Mouse (Mus musculus): ENCODE measurements at regions not wholly inside any gene's neighbourhood (a gene's known extent, or its start where the extent isn't known, plus 50 kb on each side); places are given as distances from the start of the nearest gene placed in this dataset.

DNA sequence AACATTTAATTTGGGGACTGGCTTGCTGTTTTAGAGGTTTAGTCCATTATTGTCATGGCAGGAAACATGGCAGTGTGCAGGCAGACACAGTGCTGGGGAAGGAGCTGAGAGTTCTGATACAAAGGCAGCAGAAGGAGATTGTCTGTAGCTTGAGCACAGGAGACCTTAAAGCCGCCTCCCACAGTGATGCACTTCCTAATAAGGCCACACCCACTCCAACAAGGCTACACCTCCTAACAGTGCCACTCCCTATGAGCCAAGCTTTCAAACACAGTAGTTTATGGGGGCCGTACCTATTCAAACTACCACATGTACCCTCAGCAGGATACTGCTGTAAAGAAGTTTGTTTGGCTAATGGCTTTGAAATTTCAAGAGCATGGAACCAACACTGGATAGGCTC lies 113.3 kb upstream of the Zfp217 start:
- ATAC-seq (replicated peaks; ENCODE audit: insufficient number of reproducible peaks, low FRiP score, low TSS enrichment, poor library complexity, severe bottlenecking) = no peak

DNA sequence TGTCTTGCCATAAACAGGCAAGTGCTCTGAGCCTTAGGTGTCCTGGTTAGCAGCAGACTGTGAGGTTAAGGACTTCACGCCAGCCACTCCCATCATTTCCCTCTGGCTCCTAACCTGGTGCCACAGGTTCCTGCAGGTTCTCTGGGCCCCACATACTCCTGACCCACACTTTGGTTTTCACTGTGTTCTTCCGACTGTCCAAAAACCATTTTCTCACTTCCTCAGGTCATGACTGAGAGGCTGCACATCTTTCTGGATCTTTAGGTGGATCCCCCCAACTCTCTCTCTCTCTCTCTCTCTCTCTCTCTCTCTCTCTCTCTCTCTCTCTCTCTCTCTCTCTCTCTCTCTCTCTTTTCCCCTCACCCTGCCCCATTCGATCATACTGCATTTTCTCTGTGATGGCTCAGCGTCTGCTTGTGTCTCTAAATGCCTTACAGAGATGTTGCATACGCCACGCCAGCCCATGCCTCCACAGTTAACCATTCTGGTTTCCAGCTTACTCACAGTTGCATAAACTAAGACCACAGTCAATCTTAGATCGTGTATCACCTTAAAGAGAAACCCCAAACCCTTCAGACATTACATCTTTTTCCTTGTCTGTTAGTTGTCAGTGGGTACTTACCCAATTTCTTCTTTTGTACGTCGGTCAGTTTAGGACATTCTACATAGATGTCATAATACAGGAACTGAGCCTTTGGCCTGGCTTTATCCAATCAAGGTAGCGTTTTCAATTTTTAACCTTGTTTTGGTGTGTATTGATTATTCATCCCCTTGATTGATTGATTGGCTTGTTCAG lies 112.0 kb upstream of the Zfp217 start:
- no peak for ATAC-seq (replicated peaks; ENCODE audit: insufficient number of reproducible peaks, low FRiP score, low TSS enrichment, poor library complexity, severe bottlenecking)

DNA sequence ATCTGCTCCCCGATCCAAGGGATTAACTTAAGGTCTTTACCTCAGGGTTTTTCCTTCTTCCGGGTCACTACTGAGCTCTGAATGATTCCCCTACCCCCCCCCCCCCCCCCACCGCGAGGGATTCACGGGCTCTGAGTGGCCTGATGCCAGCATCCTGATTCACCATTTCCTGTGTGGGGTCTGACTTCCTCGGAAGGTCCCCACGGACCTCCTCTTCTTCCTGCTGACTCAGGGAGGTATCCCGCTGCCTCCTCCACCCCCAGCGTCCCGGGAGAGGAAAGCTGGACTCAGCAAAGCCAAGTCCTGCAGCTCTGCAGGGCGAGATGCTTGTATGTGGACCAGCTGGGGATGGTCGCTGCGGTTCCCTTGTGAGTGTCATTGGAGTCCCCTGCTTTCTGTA lies 110.5 kb upstream of the Zfp217 start:
- no peak for ATAC-seq (replicated peaks; ENCODE audit: insufficient number of reproducible peaks, low FRiP score, low TSS enrichment, poor library complexity, severe bottlenecking)

DNA sequence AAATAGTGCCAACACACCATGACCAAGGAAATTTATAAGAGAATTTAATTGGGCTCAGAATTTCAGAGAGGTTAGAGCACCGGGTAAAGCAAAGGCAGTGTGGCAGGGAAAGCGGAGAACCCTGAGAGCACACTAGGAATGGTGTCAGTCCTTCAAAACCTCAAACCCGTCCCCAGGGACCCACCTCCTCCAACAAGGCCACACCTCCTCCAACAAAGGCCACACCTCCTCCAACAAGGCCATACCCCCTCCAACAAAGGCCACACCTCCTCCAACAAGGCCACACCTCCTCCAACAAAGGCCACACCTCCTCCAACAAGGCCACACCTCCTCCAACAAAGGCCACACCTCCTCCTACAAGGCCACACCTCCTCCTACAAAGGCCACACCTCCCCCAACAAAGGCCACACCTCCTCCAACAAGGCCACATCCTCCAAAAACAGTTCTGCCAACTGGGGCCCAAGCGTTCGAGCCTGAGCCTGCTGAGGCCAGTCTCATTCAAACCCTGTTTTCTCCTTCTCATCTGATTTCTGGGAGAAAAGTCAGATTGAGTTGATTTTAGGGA lies 109.8 kb upstream of the Zfp217 start:
- no peak for ATAC-seq (replicated peaks; ENCODE audit: insufficient number of reproducible peaks, low FRiP score, low TSS enrichment, poor library complexity, severe bottlenecking)

GRCm38 (mm10) chr2:170255997-170256396 lies 108.1 kb upstream of the Zfp217 start:
- no peak for ATAC-seq (replicated peaks; ENCODE audit: insufficient number of reproducible peaks, low FRiP score, low TSS enrichment, poor library complexity, severe bottlenecking)

DNA sequence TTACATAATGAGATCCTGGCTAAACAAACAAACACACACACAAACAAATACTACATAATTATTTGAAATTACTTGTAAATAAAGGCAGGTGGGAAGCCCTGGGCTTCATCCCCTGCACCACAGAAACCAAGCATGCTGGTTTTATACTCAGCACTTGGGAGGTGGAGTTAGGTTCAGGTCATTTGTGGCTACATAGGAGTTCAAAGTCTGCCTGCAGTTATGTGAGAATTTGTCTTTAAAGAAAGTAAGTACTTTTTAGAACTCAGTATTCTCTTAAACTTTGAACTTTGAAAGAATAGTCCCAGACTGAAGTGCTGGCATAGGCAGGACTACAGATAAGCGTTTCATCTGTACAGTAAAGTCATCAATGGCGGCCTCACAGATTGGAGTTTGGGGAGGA lies 107.6 kb upstream of the Zfp217 start:
- ATAC-seq (replicated peaks; ENCODE audit: insufficient number of reproducible peaks, low FRiP score, low TSS enrichment, poor library complexity, severe bottlenecking) = no peak

DNA sequence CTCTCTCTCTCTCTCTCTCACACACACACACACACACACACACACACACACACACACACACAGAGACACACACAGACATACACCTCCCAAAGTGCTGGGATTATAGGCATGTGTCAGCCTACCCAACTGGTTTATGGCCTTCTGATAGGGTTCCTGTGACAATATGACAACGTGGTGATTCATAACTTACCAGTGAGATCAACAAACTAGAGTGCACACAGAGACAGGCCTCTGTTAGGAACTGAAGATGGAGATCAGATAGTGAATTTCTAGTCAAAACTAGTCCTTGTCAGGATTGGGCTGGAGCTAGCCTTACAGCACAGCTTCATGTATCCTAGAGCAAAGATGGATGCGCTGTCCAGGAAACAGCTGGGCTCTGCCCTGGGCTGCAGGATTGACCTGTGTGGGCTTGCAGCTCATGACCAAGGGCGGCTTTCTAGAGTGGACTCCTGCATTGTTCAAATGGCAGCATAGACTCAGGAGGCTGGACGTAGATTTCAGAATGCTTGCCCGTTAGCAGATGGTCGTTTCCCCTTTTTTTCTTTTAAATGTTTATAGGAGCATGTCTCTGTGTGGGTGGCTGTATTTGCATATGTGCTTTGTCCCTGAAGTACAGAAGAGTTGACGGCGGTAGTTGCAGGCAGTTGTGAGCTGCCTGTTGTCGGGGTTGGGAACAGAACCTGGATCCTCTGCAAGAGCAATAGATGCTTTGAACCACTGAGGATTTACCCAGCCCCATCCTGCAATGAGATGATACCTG lies 106.0 kb upstream of the Zfp217 start:
- ATAC-seq (replicated peaks; ENCODE audit: insufficient number of reproducible peaks, low FRiP score, low TSS enrichment, poor library complexity, severe bottlenecking) = 0 out of 2 replicates have a peak, but pooled peaks have one; percentile 9

GRCm38 (mm10) chr2:170252255-170253034 lies 104.5 kb upstream of the Zfp217 start:
- ATAC-seq (replicated peaks; ENCODE audit: insufficient number of reproducible peaks, low FRiP score, low TSS enrichment, poor library complexity, severe bottlenecking) = peak; percentile 90

DNA sequence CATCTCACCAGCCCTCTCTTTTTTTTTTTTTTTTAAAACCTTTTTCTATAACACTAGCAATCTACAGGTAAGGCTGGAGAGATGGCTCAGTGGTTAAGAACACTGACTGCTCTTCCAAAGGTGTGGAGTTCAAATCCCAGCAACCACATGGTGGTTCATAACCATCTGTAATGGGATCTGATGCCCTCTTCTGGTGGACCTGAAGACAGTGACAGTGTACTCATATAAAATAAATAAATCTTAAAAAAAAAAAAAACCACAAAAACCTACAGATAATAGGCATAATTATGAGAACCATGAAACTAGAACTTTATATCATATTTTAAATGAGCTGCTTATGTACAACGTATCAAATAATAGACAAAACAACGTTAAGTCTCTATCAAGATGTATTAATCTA lies 102.8 kb upstream of the Zfp217 start:
- no peak for ATAC-seq (replicated peaks; ENCODE audit: insufficient number of reproducible peaks, low FRiP score, low TSS enrichment, poor library complexity, severe bottlenecking)

DNA sequence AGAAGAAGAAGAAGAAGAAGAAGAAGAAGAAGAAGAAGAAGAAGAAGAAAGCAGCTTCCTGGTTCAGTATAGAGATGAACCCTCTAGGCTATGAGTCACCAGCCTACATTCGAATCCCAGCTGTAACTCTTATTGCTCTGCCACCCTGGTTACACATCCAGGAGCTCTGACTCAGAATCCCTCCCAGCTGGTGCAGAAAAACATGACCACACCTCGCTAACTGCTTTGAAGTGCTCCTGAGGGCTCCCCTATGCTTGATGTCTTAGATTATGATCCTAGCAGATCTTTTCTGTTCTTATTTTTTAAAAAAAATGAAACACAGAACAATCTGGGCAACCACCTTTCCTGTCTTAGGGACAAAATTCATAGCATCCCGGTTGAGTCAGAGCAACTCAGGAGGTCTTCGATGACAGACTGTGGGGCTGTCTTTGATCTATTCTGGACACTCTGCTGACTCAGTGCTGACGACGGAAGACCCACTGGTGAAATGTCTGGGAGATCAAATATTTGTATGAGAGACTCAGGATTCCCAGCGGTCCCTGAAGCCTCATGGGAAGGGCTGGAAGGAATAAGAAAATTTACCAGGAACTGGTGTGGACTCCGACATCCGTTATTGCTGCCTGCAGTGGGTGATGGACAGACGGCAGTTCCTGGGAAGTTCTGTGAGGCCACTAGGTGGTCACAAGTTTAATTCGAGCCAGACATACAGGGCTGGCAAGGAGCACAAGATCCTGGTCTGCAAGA lies 100.0 kb upstream of the Zfp217 start:
- ATAC-seq (replicated peaks; ENCODE audit: insufficient number of reproducible peaks, low FRiP score, low TSS enrichment, poor library complexity, severe bottlenecking) = no peak

DNA sequence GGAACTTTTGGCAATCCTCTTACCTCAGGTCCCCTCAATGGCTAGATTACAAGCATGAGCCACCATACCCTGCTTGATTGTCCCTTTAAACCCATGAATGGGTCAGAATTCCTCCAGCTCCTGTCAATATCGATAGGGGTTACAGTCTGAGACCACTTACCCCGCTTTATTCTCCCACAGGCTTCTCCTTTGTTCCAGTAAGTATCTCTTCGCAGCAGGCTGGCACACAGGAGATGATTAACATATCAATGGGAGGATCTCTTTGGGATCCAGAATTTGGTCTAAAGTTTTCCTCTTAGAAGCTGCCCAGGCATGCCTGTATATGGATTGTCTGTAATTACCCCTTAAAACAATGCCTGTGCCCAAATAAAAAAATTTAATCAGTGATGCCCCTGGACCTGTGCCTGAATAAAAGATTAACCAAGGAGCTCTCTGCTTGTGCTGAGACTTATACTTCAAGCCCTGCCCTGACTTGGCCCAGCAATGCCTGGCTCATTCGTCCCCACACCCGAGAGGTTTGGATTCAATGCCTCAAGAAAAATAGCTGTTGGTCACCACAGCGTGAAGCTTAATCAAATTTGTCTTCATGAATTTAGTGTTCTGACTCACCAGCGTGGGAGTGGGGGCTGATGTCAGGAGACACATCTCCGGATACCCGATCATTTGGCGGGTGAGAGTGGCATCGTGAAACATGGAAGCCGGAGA lies 97.9 kb upstream of the Zfp217 start:
- ATAC-seq (replicated peaks; ENCODE audit: insufficient number of reproducible peaks, low FRiP score, low TSS enrichment, poor library complexity, severe bottlenecking) = no peak

- ATAC-seq (replicated peaks; ENCODE audit: insufficient number of reproducible peaks, low FRiP score, low TSS enrichment, poor library complexity, severe bottlenecking) = no peak
Observed at GRCm38 (mm10) chr2:170244108-170244507, 96.2 kb upstream of the Zfp217 start.

DNA sequence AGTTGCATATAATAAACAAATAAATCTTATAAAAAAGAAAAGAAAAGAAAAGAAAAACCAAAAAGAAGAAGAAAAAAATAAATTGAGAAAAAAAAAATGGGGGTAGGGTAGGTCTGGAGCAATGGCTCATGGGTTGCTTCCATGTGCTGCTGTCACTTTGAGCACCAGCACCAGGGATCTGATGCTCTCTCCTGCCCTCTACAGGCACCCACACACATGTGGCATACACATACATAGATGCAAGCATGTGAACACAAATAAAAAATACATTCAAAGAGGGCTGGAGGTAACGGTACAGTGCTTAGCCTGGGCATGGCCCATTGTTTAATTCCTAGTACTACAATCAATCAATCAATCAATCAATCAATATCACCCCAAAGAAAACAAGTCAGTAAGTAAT lies 90.1 kb upstream of the Zfp217 start:
- ATAC-seq (replicated peaks; ENCODE audit: insufficient number of reproducible peaks, low FRiP score, low TSS enrichment, poor library complexity, severe bottlenecking) = no peak

DNA sequence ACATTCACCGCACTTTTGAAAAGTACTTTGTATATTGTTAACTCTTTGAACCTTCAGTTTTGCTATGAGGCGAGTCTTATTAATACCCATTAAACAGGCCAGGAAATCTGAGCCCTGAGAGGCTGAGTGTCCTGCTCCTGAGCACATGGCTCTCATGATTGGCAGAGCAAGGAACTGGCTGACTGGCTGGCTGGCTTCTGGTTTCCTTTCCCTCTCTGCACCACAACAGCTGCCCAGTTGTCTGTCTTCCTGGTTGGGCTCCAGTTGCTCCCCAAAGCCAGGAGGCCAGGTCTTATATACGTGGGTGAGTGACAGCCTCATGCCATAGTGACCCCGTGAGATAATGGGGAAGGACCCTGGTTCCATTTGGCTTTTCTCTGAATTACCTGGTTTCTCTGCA lies 85.5 kb upstream of the Zfp217 start:
- ATAC-seq (replicated peaks; ENCODE audit: insufficient number of reproducible peaks, low FRiP score, low TSS enrichment, poor library complexity, severe bottlenecking) = no peak

DNA sequence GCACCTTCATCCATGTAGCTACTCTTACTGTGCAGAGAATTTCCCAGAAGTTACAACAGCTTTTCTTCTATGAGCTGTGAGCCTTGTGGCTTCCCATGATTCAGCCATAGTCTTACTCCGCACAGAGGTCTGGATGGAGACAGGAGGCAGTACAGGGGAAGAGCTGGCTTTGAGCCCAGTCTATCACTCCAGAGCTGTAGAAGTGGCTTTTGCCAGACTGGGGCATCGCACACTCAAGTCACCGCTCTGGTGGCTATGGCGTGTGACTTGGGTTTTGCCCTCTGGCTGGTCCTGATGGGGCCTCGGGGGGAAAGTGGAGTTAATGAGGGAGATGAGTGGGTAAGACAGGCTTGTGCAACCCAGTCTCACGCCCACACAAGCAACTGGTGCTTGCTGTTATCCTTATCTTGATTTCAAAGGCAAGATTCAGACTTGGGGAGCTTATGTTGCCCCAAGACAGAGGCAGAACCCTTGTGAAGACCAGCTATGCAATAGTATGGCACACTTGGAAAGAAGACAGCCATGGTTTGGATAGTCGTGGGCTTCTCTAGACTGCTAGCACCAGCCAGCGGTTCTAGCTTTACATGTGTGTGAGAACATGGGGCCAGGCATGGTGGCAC lies 81.7 kb upstream of the Zfp217 start:
- ATAC-seq (replicated peaks; ENCODE audit: insufficient number of reproducible peaks, low FRiP score, low TSS enrichment, poor library complexity, severe bottlenecking) = 0 out of 2 replicates have a peak, but pooled peaks have one; percentile 31

- no peak for ATAC-seq (replicated peaks; ENCODE audit: insufficient number of reproducible peaks, low FRiP score, low TSS enrichment, poor library complexity, severe bottlenecking)
Observed at GRCm38 (mm10) chr2:170228318-170228994, 80.6 kb upstream of the Zfp217 start.

DNA sequence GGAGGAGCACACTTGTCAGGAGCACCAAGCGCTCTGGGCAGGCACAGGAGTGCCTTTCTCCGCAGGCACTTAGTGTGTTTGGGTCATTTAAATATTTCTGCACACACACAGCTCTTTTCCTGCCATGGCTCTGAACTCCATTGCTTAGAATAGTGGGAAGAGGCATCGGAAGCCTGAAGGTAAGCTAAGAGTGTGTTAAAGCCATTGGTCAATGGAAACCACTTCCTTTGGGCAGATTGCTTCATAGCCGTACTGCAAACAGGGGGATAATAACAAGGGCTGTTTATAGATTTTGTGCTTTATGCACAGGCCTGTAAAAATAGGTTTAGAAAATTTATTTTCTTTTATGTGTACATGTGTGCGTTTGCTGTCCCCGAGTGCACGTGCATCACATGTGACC lies 76.0 kb upstream of the Zfp217 start:
- no peak for ATAC-seq (replicated peaks; ENCODE audit: insufficient number of reproducible peaks, low FRiP score, low TSS enrichment, poor library complexity, severe bottlenecking)

Measured in monocyte, adult 5-6 weeks (primary cell).